Mouse (Mus musculus): ENCODE data around the gene Npy2r. TPM values are rescaled to one million over a fixed set of nuclear protein-coding genes. Genes with fewer than 3 reads are reported as not detected.

The Npy2r gene
- total RNA-seq (2017), result not detected in 3 replicates

DNA sequence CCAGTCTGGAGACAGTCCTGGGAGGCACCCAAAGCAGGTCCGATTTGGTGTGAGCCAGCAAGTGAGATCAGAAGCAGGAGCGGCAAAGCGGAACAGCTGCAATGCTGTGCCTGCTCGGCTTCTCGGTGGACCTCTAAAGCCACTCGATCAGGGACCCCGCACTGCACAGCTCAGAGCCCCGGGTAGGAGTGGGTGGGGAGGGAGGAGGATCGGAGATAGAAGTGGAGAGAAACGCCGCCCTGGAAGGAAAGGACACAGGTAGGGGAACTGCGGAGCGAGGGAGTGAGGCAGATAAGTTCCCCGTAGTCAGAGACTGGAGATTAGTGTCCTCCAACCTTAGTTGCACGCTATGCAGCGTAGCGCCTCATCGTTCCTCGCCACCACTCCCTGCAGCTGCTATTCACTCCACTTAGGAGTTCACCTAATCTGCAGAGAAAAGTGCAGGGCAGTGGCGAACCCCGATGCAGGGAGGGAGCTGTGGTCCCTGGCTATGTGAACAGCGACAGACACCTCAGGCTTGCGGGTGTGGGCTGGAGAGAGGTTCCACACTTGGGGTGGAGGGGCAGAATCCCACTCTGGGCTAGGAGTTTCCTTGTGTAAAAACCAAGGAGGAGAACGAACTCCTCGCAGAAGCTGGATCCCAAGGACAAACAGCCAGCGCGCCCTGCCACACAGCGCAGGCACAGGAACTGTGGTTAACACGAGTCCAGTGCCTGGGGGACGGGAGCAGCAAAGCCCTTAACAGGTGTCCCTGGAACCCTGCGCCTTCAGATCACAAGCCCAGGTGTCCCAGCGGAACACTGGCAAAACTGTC, at the start of gene Npy2r:
Gene Npy2r (minus strand): TSS at position 177 of the 814 bp plus-strand sequence.
- no peak for ATAC-seq (replicated peaks; ENCODE audit: insufficient number of reproducible peaks, low FRiP score, low TSS enrichment, poor library complexity, severe bottlenecking)

DNA sequence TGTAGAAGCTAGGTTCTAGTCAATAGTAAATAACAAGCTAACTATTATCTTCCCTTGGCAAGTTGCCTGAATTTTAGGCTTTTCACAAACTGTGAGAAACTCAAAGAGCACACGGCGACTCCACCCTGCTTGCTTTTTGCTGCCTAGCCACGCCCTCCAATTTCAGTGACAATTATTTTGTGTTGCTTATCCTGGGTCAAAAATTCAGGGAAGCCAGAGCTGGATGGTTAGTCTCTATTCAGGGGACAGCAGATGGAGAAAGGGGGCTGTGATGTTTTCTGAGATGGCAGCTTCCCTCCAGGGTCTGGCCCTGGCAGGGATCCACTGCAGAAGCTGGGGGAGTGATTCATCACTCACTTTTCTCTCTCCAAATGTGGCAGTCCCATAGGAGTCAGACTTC, 9.9 kb upstream of the Npy2r start:
- ATAC-seq (replicated peaks; ENCODE audit: insufficient number of reproducible peaks, low FRiP score, low TSS enrichment, poor library complexity, severe bottlenecking), result no peak

DNA sequence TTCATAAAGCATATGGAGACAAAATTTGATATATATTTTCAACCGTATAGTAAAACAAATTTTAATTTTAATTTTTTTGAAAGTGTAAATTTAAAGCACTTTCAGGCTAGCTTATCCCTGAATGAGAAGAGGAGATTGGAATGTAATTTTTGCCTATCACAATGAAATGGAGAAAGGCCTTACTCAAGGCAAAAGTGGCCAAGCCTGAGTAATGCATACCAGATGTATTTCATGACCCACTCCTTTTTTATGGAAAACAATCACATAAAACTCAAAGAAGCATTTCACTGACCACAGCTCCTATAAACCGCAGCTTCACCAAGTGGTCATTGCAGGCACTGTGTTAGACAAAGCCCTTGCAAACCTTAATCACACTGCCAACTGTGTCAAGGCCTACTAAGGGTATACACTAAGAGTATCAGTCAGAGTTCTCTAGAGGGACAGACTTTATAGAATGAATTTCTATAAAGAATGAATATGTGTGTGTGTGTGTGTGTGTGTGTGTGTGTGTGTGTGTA, 8.5 kb upstream of the Npy2r start:
- no peak for ATAC-seq (replicated peaks; ENCODE audit: insufficient number of reproducible peaks, low FRiP score, low TSS enrichment, poor library complexity, severe bottlenecking)

DNA sequence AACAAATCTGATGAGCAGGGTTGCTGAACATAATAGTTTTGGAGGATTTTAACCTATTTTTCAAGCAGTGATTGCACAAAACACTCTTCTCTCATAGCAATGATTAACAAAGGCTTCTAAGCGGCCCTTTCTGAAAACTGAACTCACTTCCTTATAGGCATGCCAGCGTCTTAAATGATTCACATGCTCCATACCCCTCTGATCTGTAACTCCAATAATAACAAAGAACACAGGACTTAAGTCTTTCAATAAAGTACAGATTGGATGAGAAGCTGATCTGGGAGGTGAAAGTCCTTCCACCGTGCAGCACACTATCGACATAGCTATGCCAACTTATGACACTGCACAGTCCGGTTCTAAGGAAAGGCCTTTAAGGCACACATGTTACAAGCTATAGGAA, 2.0 kb upstream of the Npy2r start:
- no peak for ATAC-seq (replicated peaks; ENCODE audit: insufficient number of reproducible peaks, low FRiP score, low TSS enrichment, poor library complexity, severe bottlenecking)

DNA sequence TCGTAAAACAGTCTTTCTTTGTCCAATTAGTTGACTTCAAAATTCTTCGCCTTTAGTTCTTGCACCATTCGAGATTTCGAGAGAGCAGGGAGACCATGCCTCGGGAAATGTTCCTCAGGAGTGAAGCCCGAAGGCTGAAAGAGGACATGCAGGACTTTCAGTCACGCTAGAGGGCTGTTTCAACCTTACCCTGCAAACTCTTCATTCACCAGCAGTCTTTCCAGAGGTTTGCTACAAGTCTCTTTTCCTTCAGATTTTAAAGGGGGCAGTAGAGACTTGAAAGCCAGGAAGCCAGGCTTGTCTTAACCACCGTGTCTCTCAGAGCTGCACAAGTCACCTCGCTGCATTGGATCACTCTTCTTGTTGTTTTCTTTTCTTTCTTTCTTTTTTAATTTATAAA, 869 bp upstream of the Npy2r start:
- no peak for ATAC-seq (replicated peaks; ENCODE audit: insufficient number of reproducible peaks, low FRiP score, low TSS enrichment, poor library complexity, severe bottlenecking)

DNA sequence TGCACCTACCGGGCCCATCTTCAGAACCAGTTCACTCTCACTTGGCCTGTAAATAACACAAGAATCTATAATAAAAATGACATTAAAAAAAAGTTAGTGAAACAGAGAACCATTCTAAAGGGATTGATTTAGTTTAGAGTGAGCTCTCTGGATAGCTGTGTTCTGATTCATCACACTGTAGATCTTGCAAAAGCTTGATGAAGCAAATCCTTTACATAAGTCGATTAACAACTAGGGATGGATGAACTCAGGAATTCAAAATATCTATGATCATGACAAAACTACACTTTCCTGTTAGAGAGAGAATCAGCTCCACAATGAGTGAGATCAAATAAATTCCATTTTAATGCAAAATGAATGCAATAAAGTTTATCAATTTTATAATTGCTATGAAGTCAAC, 6.4 kb downstream of the Npy2r start:
- no peak for ATAC-seq (replicated peaks; ENCODE audit: insufficient number of reproducible peaks, low FRiP score, low TSS enrichment, poor library complexity, severe bottlenecking)

DNA sequence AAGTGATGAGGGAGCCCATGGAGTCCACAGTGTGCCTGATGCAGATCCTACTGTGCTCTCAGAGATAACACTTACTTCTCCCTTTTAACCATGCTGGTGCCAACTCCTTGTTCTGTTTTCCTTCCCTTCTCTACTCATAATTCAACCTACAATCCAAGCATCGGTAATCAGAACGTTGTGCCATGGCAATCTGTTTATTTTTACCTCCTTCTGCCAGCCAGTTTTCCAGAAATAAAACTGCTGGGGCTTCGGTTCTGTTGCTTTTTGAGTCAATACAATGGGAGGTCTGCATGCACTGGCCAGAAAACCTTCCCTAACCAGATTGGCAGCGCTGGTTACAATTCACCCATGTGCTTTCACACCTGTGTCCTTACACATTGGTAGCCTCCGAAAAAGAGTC, 7.9 kb downstream of the Npy2r start:
- ATAC-seq (replicated peaks; ENCODE audit: insufficient number of reproducible peaks, low FRiP score, low TSS enrichment, poor library complexity, severe bottlenecking), result no peak

DNA sequence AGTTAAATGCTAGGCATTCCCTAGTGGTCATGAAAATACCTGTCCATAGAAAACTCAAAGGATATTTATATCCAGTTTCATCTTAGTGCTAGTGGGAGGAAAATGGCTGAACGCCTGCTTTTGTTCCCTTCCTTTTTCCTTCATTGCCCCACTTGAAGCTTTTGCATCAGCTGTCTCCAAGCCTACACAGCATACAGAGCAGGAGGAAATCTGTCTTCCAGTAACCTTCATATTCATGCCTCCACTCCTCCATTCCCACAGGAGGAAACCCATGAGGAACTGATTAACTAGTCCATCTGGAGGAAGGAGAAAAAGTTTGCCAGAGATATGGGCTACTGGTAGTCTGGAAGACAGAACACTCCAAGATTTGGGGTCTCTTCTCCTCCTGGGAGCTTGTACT, 23.1 kb downstream of the Npy2r start:
- no peak for ATAC-seq (replicated peaks; ENCODE audit: insufficient number of reproducible peaks, low FRiP score, low TSS enrichment, poor library complexity, severe bottlenecking)

DNA sequence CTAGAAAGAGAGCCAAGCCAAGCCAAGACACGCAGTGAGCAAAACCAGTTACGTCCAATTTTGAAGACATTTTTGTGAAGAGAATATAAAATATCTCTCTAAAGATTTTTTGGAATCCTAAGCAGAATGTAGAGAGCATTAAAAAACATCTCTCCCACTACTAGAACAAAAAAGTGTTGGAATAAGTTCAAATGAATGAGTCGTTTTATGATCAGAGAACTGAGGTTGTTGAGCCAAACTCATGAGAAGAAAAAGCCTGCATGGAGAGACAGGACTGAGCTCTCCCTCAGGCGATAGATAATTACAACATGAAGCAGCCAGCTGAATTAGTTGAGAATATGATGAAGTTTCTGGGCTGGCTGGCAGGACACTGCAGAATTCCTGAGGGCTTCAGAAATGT, 49.9 kb downstream of the Npy2r start:
- no peak for ATAC-seq (replicated peaks; ENCODE audit: insufficient number of reproducible peaks, low FRiP score, low TSS enrichment, poor library complexity, severe bottlenecking)

Other genes starting within 250 kb of the Npy2r start
- 0.39 TPM in 1 of 3 replicates, not detected in the others for gene Map9, start 190.0 kb downstream of the Npy2r start, total RNA-seq (2017)